Mouse (Mus musculus) spleen, adult 2 months (tissue): Measurements from ENCODE around the gene Insr.

Experiments used
- CTCF ChIP-seq: fragments of 200-500 bp; IDR thresholded peaks from 2 replicates; pipeline ENCODE4 v1.5.1; 2011; ENCODE audit warnings: mild to moderate bottlenecking, inconsistent platforms; ENCODE audit not compliant: insufficient read depth, insufficient read length, insufficient replicate concordance; ENCODE audit errors: extremely low read depth
- POLR2A ChIP-seq: fragments of 200-500 bp; IDR thresholded peaks from 2 replicates; pipeline ENCODE4 v1.6.1; 2011; ENCODE audit warnings: low read depth, low read length, inconsistent platforms

- TF ChIP-seq CTCF (no peak), POLR2A (no peak)
Measured at GRCm38 (mm10) chr8:3221960-3222635, 57.3 kb downstream of the Insr start.
